Mouse (Mus musculus) midbrain, embryonic 11.5 days (tissue): ENCODE data around the gene Olfr457. TPM values are rescaled to one million over a fixed set of nuclear protein-coding genes. Genes with fewer than 3 reads are reported as not detected.

Source experiments
- ATAC-seq: fragments of 200-750 bp; cut with Nextera tagmentation; 2 replicates; pipeline ENCODE4 v1.8.0; 2017; ENCODE audit warnings: moderate TSS enrichment, moderate library complexity; ENCODE audit not compliant: low FRiP score
- DNase-seq: peaks from one replicate; pipeline ENCODE4 v3.0.0; 2015; ENCODE audit warnings: low spot score; ENCODE audit errors: missing footprints
- H3K27ac ChIP-seq: fragments of 300-500 bp; sonication (generic); 2 replicates; pipeline ENCODE4 v1.5.1; 2014; ENCODE audit warnings: low read depth, low read length
- H3K27me3 ChIP-seq: fragments of 300-500 bp; sonication (generic); 2 replicates; pipeline ENCODE4 v1.6.1; 2014; ENCODE audit warnings: mild to moderate bottlenecking, low read length, moderate library complexity, mixed read lengths; ENCODE audit not compliant: control insufficient read depth, insufficient read depth
- H3K36me3 ChIP-seq: fragments of 300-500 bp; sonication (generic); 2 replicates; pipeline ENCODE4 v1.6.1; 2014; ENCODE audit warnings: mild to moderate bottlenecking, low read length, moderate library complexity, mixed read lengths; ENCODE audit not compliant: control insufficient read depth, insufficient read depth
- H3K4me1 ChIP-seq: fragments of 300-500 bp; sonication (generic); 2 replicates; pipeline ENCODE4 v1.6.1; 2014; ENCODE audit warnings: low read length; ENCODE audit not compliant: control insufficient read depth, insufficient read depth
- H3K4me2 ChIP-seq: fragments of 300-500 bp; sonication (generic); 2 replicates; pipeline ENCODE4 v1.6.1; 2014; ENCODE audit warnings: mild to moderate bottlenecking, moderate library complexity
- H3K4me3 ChIP-seq: fragments of 300-500 bp; sonication (generic); 2 replicates; pipeline ENCODE4 v1.5.1; 2014; ENCODE audit warnings: low read depth, low read length
- H3K9ac ChIP-seq: fragments of 300-500 bp; sonication (generic); 2 replicates; pipeline ENCODE4 v1.6.1; 2014; ENCODE audit warnings: low read length
- H3K9me3 ChIP-seq: fragments of 300-500 bp; sonication (generic); 2 replicates; pipeline ENCODE4 v1.6.1; 2016; ENCODE audit warnings: low read length; ENCODE audit not compliant: control insufficient read depth
- WGBS: fragments of 180-500 bp; shearing (Covaris S2); extraction: QIAGEN DNeasy Blood & Tissue Kit; methylation state at CpG from one replicate; pipeline ENCODE4 v1.1.7; 2014; 5-methylcytosine and 5-hydroxymethylcytosine counted together
- polyA plus RNA-seq: library from polyadenylated mRNA; unstranded; fragments of >200 nt; fragmentation: Nextera tagmentation; extraction: Ambion mirVana; gene quantifications from 2 replicates; pipeline ENCODE4 v1.2.1, GENCODE M21; 2014

Olfr457 gene
- polyA plus RNA-seq, 1 experiment from 2014 or later: not detected

DNA sequence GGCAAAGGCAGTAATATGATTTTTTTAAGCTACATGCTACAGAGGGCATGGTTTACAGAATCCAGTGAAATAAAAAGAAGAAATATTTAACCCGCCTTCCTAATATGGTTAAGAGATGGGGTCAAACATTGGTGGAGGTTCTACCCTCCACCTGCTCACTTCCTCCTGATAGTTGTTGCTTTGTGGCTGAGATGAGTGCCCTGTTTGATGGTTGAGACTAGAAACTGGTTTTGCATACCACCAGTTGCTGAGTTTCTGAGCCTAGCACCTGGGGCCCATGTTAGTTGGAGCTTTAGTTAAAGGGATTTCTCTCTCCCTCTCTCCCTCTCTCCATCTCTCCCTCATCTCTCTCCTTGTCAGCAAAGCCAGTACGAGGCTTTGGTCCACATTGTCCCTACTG is 28.8 kb downstream of the Olfr457 start:
- no peaks in the 10 kb centered on the region for H3K27me3 ChIP-seq
- no peak overlapping the region for H3K4me2 ChIP-seq
- DNase-seq (no peak), ATAC-seq (no peak)
- 70% methylated on average over 2 of the region's 2 CpGs for WGBS
- H3K4me1 ChIP-seq: no peaks in the 10 kb centered on the region
- H3K27ac ChIP-seq: no peak overlapping the region
- H3K36me3 ChIP-seq: no peaks in the 10 kb centered on the region
- no peak overlapping the region for H3K9ac ChIP-seq
- H3K4me3 ChIP-seq: no peak overlapping the region
- no peaks in the 10 kb centered on the region for H3K9me3 ChIP-seq

DNA sequence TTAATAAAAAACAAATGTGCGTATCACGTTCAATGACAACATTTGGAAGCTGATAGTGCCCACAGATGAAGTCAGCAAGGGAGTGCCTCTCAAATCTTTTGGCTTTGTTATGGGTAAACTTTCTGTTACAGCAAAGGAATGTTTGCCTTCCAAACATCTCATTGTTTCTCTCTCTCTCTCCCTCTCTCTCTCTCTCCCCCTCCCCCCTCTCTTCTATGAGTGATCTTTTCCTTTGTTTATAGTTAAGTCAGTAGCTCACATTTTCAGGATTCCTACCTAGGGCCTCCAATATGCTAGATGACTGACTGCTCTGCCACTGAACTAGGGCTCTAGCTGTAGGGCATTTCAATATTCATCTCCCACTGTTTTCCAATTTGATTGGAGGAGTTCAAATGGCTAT is 31.6 kb downstream of the Olfr457 start:
- H3K27me3 ChIP-seq: no peaks in the 10 kb centered on the region
- H3K9ac ChIP-seq: no peak overlapping the region
- no peaks in the 10 kb centered on the region for H3K4me1 ChIP-seq
- WGBS: 81% methylated on average over 2 of the region's 2 CpGs
- no peak overlapping the region for H3K4me2 ChIP-seq
- no peak for DNase-seq
- H3K27ac ChIP-seq: no peak overlapping the region
- ATAC-seq: no peak
- H3K36me3 ChIP-seq: no peaks in the 10 kb centered on the region
- no peak overlapping the region for H3K4me3 ChIP-seq
- no peaks in the 10 kb centered on the region for H3K9me3 ChIP-seq

DNA sequence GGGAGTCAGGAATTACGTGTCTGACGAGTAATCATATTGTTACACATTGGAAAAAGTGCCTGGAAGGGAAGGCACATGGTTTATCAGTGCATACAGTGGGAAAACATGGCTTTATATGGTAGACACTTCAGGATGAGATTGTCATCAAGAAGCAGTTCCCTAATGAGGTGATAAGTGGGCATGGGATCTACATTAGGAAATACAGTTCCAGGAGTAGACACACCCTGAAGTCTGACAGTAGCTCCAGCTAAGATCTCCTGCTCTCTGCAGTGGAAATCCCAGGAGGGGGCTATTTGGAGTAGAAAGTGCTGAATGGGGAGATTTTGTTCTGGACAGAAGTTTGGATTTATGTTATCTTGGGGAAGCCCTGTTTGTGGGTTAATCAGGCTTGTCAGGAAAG is 34.7 kb downstream of the Olfr457 start:
- no peaks in the 10 kb centered on the region for H3K27me3 ChIP-seq
- no peak overlapping the region for H3K4me2 ChIP-seq
- no peak overlapping the region for H3K27ac ChIP-seq
- DNase-seq (no peak), ATAC-seq (no peak)
- H3K36me3 ChIP-seq: no peaks in the 10 kb centered on the region
- no peak overlapping the region for H3K9ac ChIP-seq
- no peaks in the 10 kb centered on the region for H3K4me1 ChIP-seq
- WGBS: 85% methylated on average over 2 of the region's 2 CpGs
- H3K4me3 ChIP-seq: no peak overlapping the region
- H3K9me3 ChIP-seq: no peaks in the 10 kb centered on the region

DNA sequence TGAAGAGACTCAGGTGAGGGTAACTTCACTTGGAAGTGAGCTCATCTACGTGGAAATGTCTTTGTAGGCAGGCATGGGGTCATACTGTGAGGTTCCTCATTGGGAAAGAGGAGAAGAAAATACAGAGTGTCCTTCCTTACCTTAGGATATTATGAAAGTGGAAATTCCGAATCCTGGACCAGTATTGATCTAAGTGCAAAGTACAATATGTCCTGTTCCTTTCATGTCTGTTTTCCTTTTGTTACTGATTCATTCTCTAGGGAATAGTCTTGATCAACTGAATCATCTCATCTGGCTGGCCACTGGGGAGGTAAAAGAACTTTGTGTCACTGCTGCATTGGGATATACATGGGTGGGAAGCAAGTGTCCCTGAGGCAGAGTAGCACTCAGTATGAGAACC is 40.6 kb downstream of the Olfr457 start:
- Histone ChIP-seq H3K4me1 (no peaks in the 10 kb centered on the region), H3K4me2 (no peak overlapping the region), H3K27ac (no peak overlapping the region), H3K4me3 (no peak overlapping the region), H3K27me3 (no peaks in the 10 kb centered on the region), H3K9me3 (no peaks in the 10 kb centered on the region), H3K36me3 (no peaks in the 10 kb centered on the region), H3K9ac (no peak overlapping the region)
- ATAC-seq (no peak), DNase-seq (no peak)
- 74% methylated on average over 2 of the region's 2 CpGs for WGBS

DNA sequence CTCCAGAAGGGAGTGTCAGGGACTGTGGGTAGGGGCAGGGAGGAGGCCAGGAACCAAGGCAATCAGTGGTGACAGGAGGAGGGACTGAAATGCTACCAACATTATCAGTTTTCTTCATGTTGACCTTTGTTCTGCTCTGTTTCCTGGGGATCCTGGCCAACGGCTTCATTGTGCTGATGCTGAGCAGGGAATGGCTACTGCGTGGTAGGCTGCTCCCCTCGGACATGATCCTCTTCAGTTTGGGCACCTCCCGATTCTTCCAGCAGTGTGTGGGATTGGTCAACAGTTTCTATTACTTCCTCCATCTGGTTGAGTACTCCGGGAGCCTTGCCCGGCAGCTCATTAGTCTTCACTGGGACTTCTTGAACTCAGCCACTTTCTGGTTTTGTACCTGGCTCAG is 41.7 kb downstream of the Olfr457 start, which contains the start of gene Tas2r126:
Gene Tas2r126, plus strand, starts transcription at position 90 of the 400 bp plus-strand sequence.
- Histone ChIP-seq H3K4me3 (no peak within 1 kb of the TSS), H3K4me1 (no peaks in the 10 kb centered on the region), H3K9ac (no peak within 1 kb of the TSS), H3K36me3 (no peaks in the 10 kb centered on the region), H3K9me3 (no peaks in the 10 kb centered on the region), H3K27ac (no peak within 1 kb of the TSS), H3K27me3 (no peaks in the 10 kb centered on the region), H3K4me2 (no peak within 1 kb of the TSS)
- DNase-seq (no peak), ATAC-seq (no peak)
- 79% methylated on average over 6 of the region's 6 CpGs for WGBS

DNA sequence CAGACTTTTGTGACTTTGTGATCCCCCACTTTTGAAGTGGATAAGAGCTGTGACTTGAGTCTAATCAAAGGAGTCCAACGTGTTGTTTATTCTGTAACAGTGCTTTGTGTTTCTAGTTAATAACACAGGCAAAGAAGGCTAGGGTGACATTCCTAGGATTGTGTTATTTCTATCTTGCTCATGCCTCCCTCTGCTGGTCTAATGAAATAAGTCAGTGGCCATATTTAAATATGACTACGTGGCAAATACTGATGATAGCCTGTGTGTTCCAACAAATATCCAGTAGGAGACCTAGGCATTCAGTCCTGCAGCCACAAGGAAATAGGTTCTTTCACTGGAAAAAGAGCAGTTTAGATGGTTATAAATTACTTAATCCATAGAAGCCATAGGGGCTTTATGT is 42.6 kb downstream of the Olfr457 start:
- 62% methylated on average over 2 of the region's 2 CpGs for WGBS
- H3K27me3 ChIP-seq: no peaks in the 10 kb centered on the region

DNA sequence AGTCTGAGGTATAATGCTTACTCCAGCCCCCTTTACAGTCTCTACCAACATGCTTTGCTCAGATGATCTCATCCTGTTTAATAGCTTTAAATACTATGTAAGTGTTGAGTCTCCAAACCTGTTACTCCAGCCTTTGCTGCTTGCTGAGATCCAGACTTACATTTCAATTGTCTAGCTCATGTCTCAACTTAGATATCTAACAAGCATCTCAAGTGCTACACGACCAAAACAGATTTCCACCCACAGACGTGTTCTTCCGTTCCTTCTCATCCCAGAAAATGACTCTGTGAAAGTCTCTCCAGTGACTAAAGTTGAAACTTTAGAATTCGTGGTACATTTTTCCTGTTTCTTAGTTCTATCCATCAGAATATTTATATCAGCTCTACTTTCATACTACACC is 49.8 kb downstream of the Olfr457 start:
- no peaks in the 10 kb centered on the region for H3K9me3 ChIP-seq
- 88% methylated on average over 4 of the region's 4 CpGs for WGBS
- ATAC-seq: no peak

More for the DNA sequence above, 42.6 kb downstream of the Olfr457 start:
- Histone ChIP-seq H3K36me3 (no peaks in the 10 kb centered on the region), H3K4me3 (no peak overlapping the region), H3K4me1 (no peaks in the 10 kb centered on the region), H3K9me3 (no peaks in the 10 kb centered on the region), H3K9ac (no peak overlapping the region), H3K27ac (no peak overlapping the region), H3K4me2 (no peak overlapping the region)
- ATAC-seq (no peak), DNase-seq (no peak)

DNA sequence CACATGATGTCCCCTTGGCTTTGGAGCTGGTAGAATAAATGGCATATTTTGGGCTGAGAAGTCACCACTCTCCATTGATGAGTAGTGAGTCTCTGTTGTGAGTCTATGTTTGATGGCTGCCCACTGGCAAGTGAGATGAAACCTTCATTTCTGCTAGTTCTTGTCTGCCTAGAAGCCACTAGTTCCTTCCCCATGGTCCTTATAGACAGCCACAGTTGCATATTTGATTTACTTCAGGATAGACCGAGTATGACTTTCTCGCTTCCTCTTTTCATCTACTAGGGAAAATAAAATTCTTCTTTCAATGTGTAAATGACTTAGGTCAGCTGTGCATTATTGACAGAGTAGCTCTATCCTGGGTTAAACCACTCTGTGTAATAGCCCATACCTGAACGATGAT is 51.7 kb downstream of the Olfr457 start:
- H3K9me3 ChIP-seq: no peaks in the 10 kb centered on the region
- 94% methylated on average over 3 of the region's 3 CpGs for WGBS

More for the DNA sequence above, 49.8 kb downstream of the Olfr457 start:
- no peaks in the 10 kb centered on the region for H3K36me3 ChIP-seq
- no peak overlapping the region for H3K4me3 ChIP-seq
- no peak overlapping the region for H3K4me2 ChIP-seq
- H3K27me3 ChIP-seq: no peaks in the 10 kb centered on the region
- no peaks in the 10 kb centered on the region for H3K4me1 ChIP-seq
- no peak for DNase-seq
- H3K9ac ChIP-seq: no peak overlapping the region
- no peak overlapping the region for H3K27ac ChIP-seq

DNA sequence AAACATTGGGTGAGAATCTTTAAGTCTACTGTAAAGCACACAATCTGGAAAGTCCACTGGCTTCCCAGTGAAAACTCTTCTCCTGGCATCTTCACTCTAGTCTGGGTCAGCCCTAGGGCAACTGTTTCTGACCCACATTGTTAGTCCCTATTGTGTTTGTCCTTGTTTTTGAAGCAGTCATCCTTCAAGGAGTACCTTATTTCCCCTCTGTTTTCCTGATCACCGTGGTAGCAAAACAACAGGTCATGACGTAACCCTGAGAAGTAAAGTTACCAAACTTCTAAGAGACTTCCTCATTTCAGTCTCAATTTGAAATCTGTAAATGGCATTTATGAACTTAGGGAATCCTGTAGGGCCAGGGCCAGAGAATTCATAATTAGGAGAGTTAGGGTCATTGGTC is 54.7 kb downstream of the Olfr457 start:
- no peaks in the 10 kb centered on the region for H3K27me3 ChIP-seq
- H3K27ac ChIP-seq: no peak overlapping the region
- 81% methylated on average over 2 of the region's 2 CpGs for WGBS
- H3K36me3 ChIP-seq: no peaks in the 10 kb centered on the region
- H3K4me1 ChIP-seq: no peaks in the 10 kb centered on the region
- no peaks in the 10 kb centered on the region for H3K9me3 ChIP-seq
- H3K4me2 ChIP-seq: no peak overlapping the region
- ATAC-seq: no peak
- H3K9ac ChIP-seq: no peak overlapping the region
- H3K4me3 ChIP-seq: no peak overlapping the region
- DNase-seq: no peak

More for the DNA sequence above, 51.7 kb downstream of the Olfr457 start:
- ATAC-seq: no peak
- no peak overlapping the region for H3K4me2 ChIP-seq
- H3K27me3 ChIP-seq: no peaks in the 10 kb centered on the region
- H3K9ac ChIP-seq: no peak overlapping the region
- H3K4me3 ChIP-seq: no peak overlapping the region
- H3K36me3 ChIP-seq: no peaks in the 10 kb centered on the region
- no peak overlapping the region for H3K27ac ChIP-seq
- no peaks in the 10 kb centered on the region for H3K4me1 ChIP-seq
- DNase-seq: no peak

DNA sequence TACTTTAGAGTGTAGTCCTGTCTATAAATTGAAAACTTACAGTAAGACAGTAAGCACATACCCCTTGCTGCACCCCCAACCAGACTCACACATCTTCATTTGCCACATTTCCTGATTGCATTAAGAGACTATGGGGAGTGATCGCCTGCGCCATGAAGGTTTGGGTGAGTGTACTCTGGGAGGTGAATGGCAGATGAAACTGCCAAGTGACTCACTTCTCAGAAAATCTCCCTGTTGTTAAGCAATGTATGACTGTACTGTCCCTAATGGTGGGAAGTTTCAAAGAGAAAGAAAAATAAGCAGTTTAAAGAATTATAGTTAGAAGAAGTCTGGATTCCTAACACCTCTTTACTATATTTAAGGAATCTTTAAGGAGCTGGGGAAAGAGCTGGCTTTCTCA is 56.7 kb downstream of the Olfr457 start:
- no peak for ATAC-seq
- H3K9ac ChIP-seq: no peak overlapping the region
- no peak overlapping the region for H3K27ac ChIP-seq
- H3K36me3 ChIP-seq: no peaks in the 10 kb centered on the region
- 86% methylated on average over 2 of the region's 2 CpGs for WGBS
- H3K27me3 ChIP-seq: no peaks in the 10 kb centered on the region
- H3K4me2 ChIP-seq: no peak overlapping the region
- H3K9me3 ChIP-seq: no peaks in the 10 kb centered on the region
- H3K4me3 ChIP-seq: no peak overlapping the region
- no peaks in the 10 kb centered on the region for H3K4me1 ChIP-seq
- DNase-seq: no peak
